Mouse (Mus musculus) liver, adult 2 months (tissue): ENCODE data around the gene Marc2. TPM values are rescaled to one million over a fixed set of nuclear protein-coding genes. Genes with fewer than 3 reads are reported as not detected.
A peak's percentile ranks its signal among the peaks of the same experiment; 100 is the strongest.

Experiments
- DNase-seq: peaks from one replicate; pipeline ENCODE4 v3.0.0-alpha.2; 2011; ENCODE audit warnings: low read depth, low spot score; ENCODE audit errors: extremely low read depth
- H3K27ac ChIP-seq: fragments of 200-500 bp; replicated peaks from 2 replicates; pipeline ENCODE4 v1.5.1; 2012; ENCODE audit warnings: low read depth, mild to moderate bottlenecking, control low read depth, inconsistent platforms, low read length; ENCODE audit not compliant: insufficient read depth
- H3K27me3 ChIP-seq: fragments of 200-500 bp; 2 replicates; pipeline ENCODE4 v1.6.1; 2012; ENCODE audit warnings: mild to moderate bottlenecking, moderate library complexity, low read length, inconsistent platforms; ENCODE audit not compliant: control insufficient read depth, insufficient read depth
- H3K36me3 ChIP-seq: fragments of 200-500 bp; 2 replicates; pipeline ENCODE4 v1.6.1; 2012; ENCODE audit warnings: low read length, inconsistent platforms; ENCODE audit not compliant: control insufficient read depth, insufficient read depth
- H3K4me1 ChIP-seq: fragments of 200-500 bp; 2 replicates; pipeline ENCODE4 v1.6.1; 2011; ENCODE audit warnings: low read length; ENCODE audit not compliant: control insufficient read depth, insufficient read depth
- H3K4me3 ChIP-seq: fragments of 200-500 bp; 2 replicates; pipeline ENCODE4 v1.5.1; 2011; ENCODE audit warnings: low read depth, mild to moderate bottlenecking, control low read depth, low read length, moderate library complexity; ENCODE audit not compliant: insufficient read depth
- H3K79me2 ChIP-seq: fragments of 200-500 bp; 2 replicates; pipeline ENCODE4 v1.6.1; 2012; ENCODE audit warnings: inconsistent platforms, mild to moderate bottlenecking, low read length, moderate library complexity; ENCODE audit not compliant: control insufficient read depth, insufficient read depth
- H3K9ac ChIP-seq: fragments of 200-500 bp; 2 replicates; pipeline ENCODE4 v1.6.1; 2012; ENCODE audit warnings: low read depth, mild to moderate bottlenecking, control low read depth, inconsistent platforms, low read length
- CTCF ChIP-seq: fragments of 200-500 bp; IDR thresholded peaks from 2 replicates; pipeline ENCODE4 v1.5.1; 2011; ENCODE audit warnings: low read depth, low read length, control low read depth
- POLR2A ChIP-seq: fragments of 200-500 bp; IDR thresholded peaks from 2 replicates; pipeline ENCODE4 v1.6.1; 2011; ENCODE audit warnings: low read length, control low read depth; ENCODE audit not compliant: insufficient read depth; ENCODE audit errors: extremely low read depth
- WGBS: fragments of 180-500 bp; shearing (Covaris S2); methylation state at CpG from one replicate; pipeline ENCODE4 v1.1.7; 2018; 5-methylcytosine and 5-hydroxymethylcytosine counted together
- polyA plus RNA-seq: library from polyadenylated mRNA; depleted of rRNA; stranded (reverse); fragments of >200 nt; gene quantifications from 2 replicates; pipeline ENCODE4 v1.2.3, GENCODE M21; 2012
- total RNA-seq: library from RNA; depleted of rRNA; stranded (reverse); fragments of >200 nt; gene quantifications from 2 replicates; pipeline ENCODE4 v1.2.3, GENCODE M21; 2014

The Marc2 gene
- total and polyA plus RNA-seq, 2 experiments: 365 to 653 TPM

- no peak overlapping the region for H3K9ac ChIP-seq
- 76% methylated on average over 13 of the region's 13 CpGs for WGBS
- H3K4me1 ChIP-seq: no peaks in the 10 kb centered on the region
- no peaks in the 10 kb centered on the region for H3K27me3 ChIP-seq
- H3K27ac ChIP-seq: 0 out of 2 replicates have a peak overlapping the region, but pooled peaks have one; percentile 4
- peaks cover 33% of the 10 kb centered on the region for H3K36me3 ChIP-seq
- H3K4me3 ChIP-seq: no peak overlapping the region
- DNase-seq: peak; percentile 31
- TF ChIP-seq CTCF (0 out of 2 replicates have a peak, but pooled peaks have one; percentile 30), POLR2A (no peak)
- H3K79me2 ChIP-seq: no peaks in the 10 kb centered on the region
These were observed 59.7 kb downstream of the Marc2 start for GRCm38 (mm10) chr1:184786376-184787151.

GRCm38 (mm10) chr1:184783641-184784040 lies 62.6 kb downstream of the Marc2 start:
- Histone ChIP-seq H3K27ac (no peak overlapping the region), H3K27me3 (no peaks in the 10 kb centered on the region), H3K36me3 (peaks cover 13% of the 10 kb centered on the region), H3K4me3 (no peak overlapping the region), H3K4me1 (no peaks in the 10 kb centered on the region), H3K9ac (no peak overlapping the region), H3K79me2 (no peaks in the 10 kb centered on the region)
- DNase-seq: no peak
- no peak for TF ChIP-seq POLR2A
- TF ChIP-seq CTCF: no peak
- 85% methylated on average over 4 of the region's 4 CpGs for WGBS

- H3K9ac ChIP-seq: no peak overlapping the region
- no peaks in the 10 kb centered on the region for H3K4me1 ChIP-seq
- peak; percentile 49 for DNase-seq
- TF ChIP-seq POLR2A (no peak), CTCF (no peak)
- 71% methylated on average over 14 of the region's 14 CpGs for WGBS
- no peak overlapping the region for H3K4me3 ChIP-seq
- peaks cover 5% of the 10 kb centered on the region for H3K36me3 ChIP-seq
- no peak overlapping the region for H3K27ac ChIP-seq
- no peaks in the 10 kb centered on the region for H3K79me2 ChIP-seq
- H3K27me3 ChIP-seq: no peaks in the 10 kb centered on the region
These were observed 64.1 kb downstream of the Marc2 start for GRCm38 (mm10) chr1:184782161-184782513.

- Histone ChIP-seq H3K9ac (no peak overlapping the region), H3K4me3 (no peak overlapping the region), H3K27me3 (no peaks in the 10 kb centered on the region), H3K4me1 (no peaks in the 10 kb centered on the region), H3K27ac (no peak overlapping the region), H3K79me2 (no peaks in the 10 kb centered on the region), H3K36me3 (no peaks in the 10 kb centered on the region)
- 79% methylated on average over 10 of the region's 10 CpGs for WGBS
- no peak for TF ChIP-seq CTCF
- no peak for DNase-seq
These were observed 64.7 kb downstream of the Marc2 start for GRCm38 (mm10) chr1:184781286-184782160.

GRCm38 (mm10) chr1:184778157-184778556 lies 68.1 kb downstream of the Marc2 start:
- Histone ChIP-seq H3K27me3 (no peaks in the 10 kb centered on the region), H3K4me1 (no peaks in the 10 kb centered on the region), H3K79me2 (no peaks in the 10 kb centered on the region), H3K27ac (no peak overlapping the region), H3K36me3 (no peaks in the 10 kb centered on the region), H3K9ac (no peak overlapping the region), H3K4me3 (no peak overlapping the region)
- 93% methylated on average over 6 of the region's 6 CpGs for WGBS
- TF ChIP-seq CTCF (no peak), POLR2A (no peak)
- no peak for DNase-seq
